Mouse (Mus musculus) embryonic facial prominence, embryonic 15.5 days (tissue): ENCODE data around the gene C130032M10Rik. TPM values are rescaled to one million over a fixed set of nuclear protein-coding genes. Genes with fewer than 3 reads are reported as not detected.
A peak's percentile ranks its signal among the peaks of the same experiment; 100 is the strongest.

ENCODE experiments used
- ATAC-seq: fragments of 200-750 bp; cut with Nextera tagmentation; 2 replicates; pipeline ENCODE4 v1.8.0; 2017; ENCODE audit warnings: low read depth, moderate TSS enrichment; ENCODE audit not compliant: insufficient number of reproducible peaks, low FRiP score, low TSS enrichment
- H3K27ac ChIP-seq: fragments of 300-500 bp; sonication (generic); replicated peaks from 2 replicates; pipeline ENCODE4 v1.5.1; 2015; ENCODE audit warnings: mild to moderate bottlenecking, inconsistent platforms
- H3K27me3 ChIP-seq: fragments of 300-500 bp; sonication (generic); 2 replicates; pipeline ENCODE4 v1.6.1; 2015; ENCODE audit warnings: inconsistent platforms
- H3K36me3 ChIP-seq: fragments of 300-500 bp; sonication (generic); 2 replicates; pipeline ENCODE4 v1.6.1; 2015; ENCODE audit warnings: mild to moderate bottlenecking, inconsistent platforms
- H3K4me1 ChIP-seq: fragments of 300-500 bp; sonication (generic); 2 replicates; pipeline ENCODE4 v1.6.1; 2015; ENCODE audit warnings: inconsistent platforms
- H3K4me2 ChIP-seq: fragments of 300-500 bp; sonication (generic); replicated peaks from 2 replicates; pipeline ENCODE4 v1.6.1; 2015; ENCODE audit warnings: mild to moderate bottlenecking, inconsistent platforms
- H3K4me3 ChIP-seq: fragments of 300-500 bp; sonication (generic); replicated peaks from 2 replicates; pipeline ENCODE4 v1.5.1; 2015; ENCODE audit warnings: mild to moderate bottlenecking, inconsistent platforms
- H3K9ac ChIP-seq: fragments of 300-500 bp; sonication (generic); 2 replicates; pipeline ENCODE4 v1.6.1; 2015; ENCODE audit warnings: inconsistent platforms
- H3K9me3 ChIP-seq: fragments of 300-500 bp; sonication (generic); replicated peaks from 2 replicates; pipeline ENCODE4 v1.6.1; 2016; ENCODE audit warnings: inconsistent platforms
- WGBS: fragments of 180-500 bp; shearing (Covaris S2); methylation state at CpG from one replicate; pipeline ENCODE4 v1.1.7; 2015; 5-methylcytosine and 5-hydroxymethylcytosine counted together
- polyA plus RNA-seq: library from polyadenylated mRNA; unstranded; fragments of >200 nt; fragmentation: Nextera tagmentation; extraction: Ambion mirVana; gene quantifications from 2 replicates; pipeline ENCODE4 v1.2.1, GENCODE M21; 2015

The C130032M10Rik gene
- polyA plus RNA-seq, 1 experiment from 2014 or later = 3.9 TPM

- H3K4me1 ChIP-seq = peaks cover 40% of the 10 kb centered on the region
- ATAC-seq = peak; percentile 34; the same call in 1 of the 2 replicates
- no peaks in the 10 kb centered on the region for H3K9me3 ChIP-seq
- H3K27ac ChIP-seq = no peak overlapping the region
- WGBS = under 1% methylated on average over 115 of the region's 122 CpGs
- peak overlapping the region; percentile 52 for H3K4me3 ChIP-seq
- peak overlapping the region; percentile 91 for H3K4me2 ChIP-seq
- no peaks in the 10 kb centered on the region for H3K36me3 ChIP-seq
- peak overlapping the region; percentile 34 for H3K9ac ChIP-seq
- H3K27me3 ChIP-seq = peaks cover 66% of the 10 kb centered on the region
Measured at GRCm38 (mm10) chr9:114562919-114563751, 47.6 kb downstream of the C130032M10Rik start.

- Histone ChIP-seq H3K9ac (peak within 1 kb of the TSS; percentile 34), H3K4me2 (peak within 1 kb of the TSS; percentile 91), H3K27ac (no peak within 1 kb of the TSS), H3K27me3 (peaks cover 58% of the 10 kb centered on the region), H3K4me1 (peaks cover 40% of the 10 kb centered on the region), H3K4me3 (peak within 1 kb of the TSS; percentile 52), H3K36me3 (no peaks in the 10 kb centered on the region), H3K9me3 (no peaks in the 10 kb centered on the region)
- no peak for ATAC-seq
- under 1% methylated on average over 89 of the region's 91 CpGs for WGBS
Measured at GRCm38 (mm10) chr9:114563761-114564606, 48.5 kb downstream of the C130032M10Rik start, which contains the start of gene Trim71. TSS of gene Trim71 (minus strand) at chr9:114564369.

GRCm38 (mm10) chr9:114564667-114565066 is 49.2 kb downstream of the C130032M10Rik start:
- Histone ChIP-seq H3K36me3 (no peaks in the 10 kb centered on the region), H3K9me3 (no peaks in the 10 kb centered on the region), H3K27me3 (peaks cover 52% of the 10 kb centered on the region), H3K9ac (no peak overlapping the region; the same call in 1 of the 2 replicates), H3K4me1 (peaks cover 40% of the 10 kb centered on the region), H3K27ac (no peak overlapping the region), H3K4me3 (peak overlapping the region; percentile 52), H3K4me2 (peak overlapping the region; percentile 91)
- under 1% methylated on average over 10 of the region's 10 CpGs for WGBS
- ATAC-seq = no peak

Other genes starting within 250 kb of the C130032M10Rik start
- not detected in 2 replicates for gene Bcl2a1c, start 185.6 kb upstream of the C130032M10Rik start, polyA plus RNA-seq
- gene Crtap, start 125.0 kb upstream of the C130032M10Rik start, polyA plus RNA-seq = 198 and 204 TPM in 2 replicates
- 35.7 and 37.3 TPM in 2 replicates for gene Glb1, start 114.6 kb upstream of the C130032M10Rik start, polyA plus RNA-seq
- 10.6 and 10.9 TPM in 2 replicates for gene Tmppe, start 114.6 kb upstream of the C130032M10Rik start, polyA plus RNA-seq
- gene Ccr4, start 10.8 kb upstream of the C130032M10Rik start, polyA plus RNA-seq = 5.3 and 7.3 TPM in 2 replicates
- 0.23 and 0.24 TPM in 2 replicates for gene Trim71, start 48.7 kb downstream of the C130032M10Rik start, polyA plus RNA-seq
- 58.1 and 65.9 TPM in 2 replicates for gene Cnot10, start 124.5 kb downstream of the C130032M10Rik start, polyA plus RNA-seq
- gene Dync1li1, start 173.1 kb downstream of the C130032M10Rik start, polyA plus RNA-seq = 55.8 and 64.7 TPM in 2 replicates
- 46.9 and 48.1 TPM in 2 replicates for gene Cmtm6, start 215.4 kb downstream of the C130032M10Rik start, polyA plus RNA-seq